Mouse (Mus musculus) heart, embryonic 13.5 days (tissue): Measurements from ENCODE around the gene Pak6. TPM values are rescaled to one million over a fixed set of nuclear protein-coding genes. Genes with fewer than 3 reads are reported as not detected.

Experiments
- ATAC-seq: fragments of 200-750 bp; cut with Nextera tagmentation; 2 replicates; pipeline ENCODE4 v1.8.0; 2017; ENCODE audit warnings: moderate TSS enrichment; ENCODE audit not compliant: insufficient number of reproducible peaks, low FRiP score, low TSS enrichment; ENCODE audit errors: extremely low read depth
- H3K27ac ChIP-seq: fragments of 300-500 bp; sonication (generic); replicated peaks from 2 replicates; pipeline ENCODE4 v1.5.1; 2015; ENCODE audit warnings: moderate library complexity, mild to moderate bottlenecking, inconsistent platforms
- H3K27me3 ChIP-seq: fragments of 300-500 bp; sonication (generic); replicated peaks from 2 replicates; pipeline ENCODE4 v1.6.1; 2015; ENCODE audit warnings: mild to moderate bottlenecking, inconsistent platforms
- H3K36me3 ChIP-seq: fragments of 300-500 bp; sonication (generic); 2 replicates; pipeline ENCODE4 v1.6.1; 2015; ENCODE audit warnings: mild to moderate bottlenecking, inconsistent platforms
- H3K4me1 ChIP-seq: fragments of 300-500 bp; sonication (generic); 2 replicates; pipeline ENCODE4 v1.6.1; 2015; ENCODE audit warnings: inconsistent platforms
- H3K4me2 ChIP-seq: fragments of 300-500 bp; sonication (generic); 2 replicates; pipeline ENCODE4 v1.6.1; 2015; ENCODE audit warnings: inconsistent platforms, mild to moderate bottlenecking, moderate library complexity
- H3K4me3 ChIP-seq: fragments of 300-500 bp; sonication (generic); 2 replicates; pipeline ENCODE4 v1.5.1; 2015; ENCODE audit warnings: moderate library complexity, mild to moderate bottlenecking, inconsistent platforms
- H3K9ac ChIP-seq: fragments of 300-500 bp; sonication (generic); 2 replicates; pipeline ENCODE4 v1.6.1; 2015; ENCODE audit warnings: inconsistent platforms, mild to moderate bottlenecking, moderate library complexity
- H3K9me3 ChIP-seq: fragments of 300-500 bp; sonication (generic); 2 replicates; pipeline ENCODE4 v1.6.1; 2016; ENCODE audit warnings: inconsistent platforms
- WGBS: fragments of 180-500 bp; shearing (Covaris S2); methylation state at CpG from one replicate; pipeline ENCODE4 v1.1.7; 2015; ENCODE audit warnings: mixed read lengths; 5-methylcytosine and 5-hydroxymethylcytosine counted together
- polyA plus RNA-seq: library from polyadenylated mRNA; unstranded; fragments of >200 nt; fragmentation: Nextera tagmentation; extraction: Ambion mirVana; gene quantifications from 2 replicates; pipeline ENCODE4 v1.2.1, GENCODE M21; 2015

Pak6 gene
- polyA plus RNA-seq, 1 experiment from 2014 or later: 7.5 TPM

GRCm38 (mm10) chr2:118731981-118732380, 68.9 kb downstream of the Pak6 start:
- Histone ChIP-seq H3K36me3 (no peaks in the 10 kb centered on the region), H3K4me2 (no peak overlapping the region), H3K4me3 (no peak overlapping the region), H3K4me1 (peaks cover 31% of the 10 kb centered on the region), H3K27ac (no peak overlapping the region), H3K27me3 (peaks cover 57% of the 10 kb centered on the region), H3K9ac (no peak overlapping the region), H3K9me3 (no peaks in the 10 kb centered on the region)
- WGBS: 67% methylated on average over 5 of the region's 5 CpGs
- no peak for ATAC-seq

GRCm38 (mm10) chr2:118733341-118733740, 70.2 kb downstream of the Pak6 start:
- H3K9ac ChIP-seq: no peak overlapping the region
- H3K9me3 ChIP-seq: no peaks in the 10 kb centered on the region
- peaks cover 50% of the 10 kb centered on the region for H3K27me3 ChIP-seq
- H3K4me1 ChIP-seq: peaks cover 22% of the 10 kb centered on the region
- 43% methylated on average over 5 of the region's 5 CpGs for WGBS
- no peak overlapping the region for H3K4me3 ChIP-seq
- no peak overlapping the region for H3K4me2 ChIP-seq
- ATAC-seq: no peak
- no peak overlapping the region for H3K27ac ChIP-seq
- H3K36me3 ChIP-seq: no peaks in the 10 kb centered on the region

GRCm38 (mm10) chr2:118740341-118740740, 77.2 kb downstream of the Pak6 start:
- peaks cover 17% of the 10 kb centered on the region for H3K4me1 ChIP-seq
- no peak overlapping the region for H3K27ac ChIP-seq
- H3K4me3 ChIP-seq: no peak overlapping the region
- no peak overlapping the region for H3K4me2 ChIP-seq
- H3K36me3 ChIP-seq: no peaks in the 10 kb centered on the region
- 53% methylated on average over 3 of the region's 3 CpGs for WGBS
- H3K27me3 ChIP-seq: peaks cover 31% of the 10 kb centered on the region
- H3K9me3 ChIP-seq: no peaks in the 10 kb centered on the region
- H3K9ac ChIP-seq: no peak overlapping the region
- no peak for ATAC-seq

GRCm38 (mm10) chr2:118741183-118741582, 78.1 kb downstream of the Pak6 start:
- no peak overlapping the region for H3K27ac ChIP-seq
- H3K4me1 ChIP-seq: peaks cover 17% of the 10 kb centered on the region
- no peak overlapping the region for H3K9ac ChIP-seq
- H3K9me3 ChIP-seq: no peaks in the 10 kb centered on the region
- 63% methylated on average over 9 of the region's 9 CpGs for WGBS
- no peaks in the 10 kb centered on the region for H3K36me3 ChIP-seq
- no peak overlapping the region for H3K4me3 ChIP-seq
- H3K27me3 ChIP-seq: peaks cover 24% of the 10 kb centered on the region
- ATAC-seq: no peak
- H3K4me2 ChIP-seq: no peak overlapping the region

GRCm38 (mm10) chr2:118743261-118743943, 80.3 kb downstream of the Pak6 start:
- Histone ChIP-seq H3K4me2 (no peak overlapping the region), H3K9me3 (no peaks in the 10 kb centered on the region), H3K9ac (no peak overlapping the region), H3K36me3 (no peaks in the 10 kb centered on the region), H3K4me3 (no peak overlapping the region), H3K27ac (no peak overlapping the region), H3K27me3 (peaks cover 23% of the 10 kb centered on the region), H3K4me1 (peaks cover 36% of the 10 kb centered on the region)
- ATAC-seq: no peak
- 32% methylated on average over 8 of the region's 8 CpGs for WGBS

GRCm38 (mm10) chr2:118744621-118745020, 81.5 kb downstream of the Pak6 start:
- Histone ChIP-seq H3K4me2 (peak overlapping the region; percentile 86), H3K27ac (no peak overlapping the region), H3K4me1 (peaks cover 48% of the 10 kb centered on the region), H3K27me3 (peaks cover 23% of the 10 kb centered on the region), H3K9ac (peak overlapping the region; percentile 78; the same call in 1 of the 2 replicates), H3K4me3 (peak overlapping the region; percentile 94), H3K36me3 (peaks cover 10% of the 10 kb centered on the region), H3K9me3 (no peaks in the 10 kb centered on the region)
- WGBS: 17% methylated on average over 7 of the region's 7 CpGs
- ATAC-seq: no peak

- peaks cover 14% of the 10 kb centered on the region for H3K36me3 ChIP-seq
- ATAC-seq: peak; percentile 87
- under 1% methylated on average over 55 of the region's 57 CpGs for WGBS
- H3K4me3 ChIP-seq: peak within 1 kb of the TSS; percentile 94
- peak within 1 kb of the TSS; percentile 86 for H3K4me2 ChIP-seq
- H3K9ac ChIP-seq: peak within 1 kb of the TSS; percentile 99
- no peaks in the 10 kb centered on the region for H3K9me3 ChIP-seq
- H3K4me1 ChIP-seq: peaks cover 55% of the 10 kb centered on the region
- H3K27me3 ChIP-seq: peaks cover 23% of the 10 kb centered on the region
- H3K27ac ChIP-seq: peak within 1 kb of the TSS; percentile 80
Observed at GRCm38 (mm10) chr2:118745232-118745884, 82.3 kb downstream of the Pak6 start, which contains the start of gene Inafm2. Inafm2 (plus strand) TSS chr2:118745758.

- under 1% methylated on average over 93 of the region's 113 CpGs for WGBS
- H3K4me1 ChIP-seq: peaks cover 64% of the 10 kb centered on the region
- H3K4me2 ChIP-seq: peak overlapping the region; percentile 86
- H3K27me3 ChIP-seq: peaks cover 23% of the 10 kb centered on the region
- H3K27ac ChIP-seq: peak overlapping the region; percentile 80
- H3K4me3 ChIP-seq: peak overlapping the region; percentile 94
- peaks cover 14% of the 10 kb centered on the region for H3K36me3 ChIP-seq
- ATAC-seq: peak; percentile 35; the same call in 1 of the 2 replicates
- peak overlapping the region; percentile 99 for H3K9ac ChIP-seq
- no peaks in the 10 kb centered on the region for H3K9me3 ChIP-seq
Observed at GRCm38 (mm10) chr2:118745915-118746901, 83.1 kb downstream of the Pak6 start.

- WGBS: 17% methylated on average over 10 of the region's 10 CpGs
- peak overlapping the region; percentile 99 for H3K9ac ChIP-seq
- peak overlapping the region; percentile 94 for H3K4me3 ChIP-seq
- peaks cover 76% of the 10 kb centered on the region for H3K4me1 ChIP-seq
- peak overlapping the region; percentile 86 for H3K4me2 ChIP-seq
- peaks cover 15% of the 10 kb centered on the region for H3K27me3 ChIP-seq
- H3K36me3 ChIP-seq: peaks cover 14% of the 10 kb centered on the region
- no peak for ATAC-seq
- H3K9me3 ChIP-seq: no peaks in the 10 kb centered on the region
- H3K27ac ChIP-seq: peak overlapping the region; percentile 80
Observed at GRCm38 (mm10) chr2:118747301-118747960, 84.3 kb downstream of the Pak6 start.
